Mouse (Mus musculus) heart, embryonic 12.5 days (tissue): ENCODE measurements around the gene Lmtk3. TPM values are rescaled to one million over a fixed set of nuclear protein-coding genes. Genes with fewer than 3 reads are reported as not detected.

Experiments used
- ATAC-seq: fragments of 200-750 bp; cut with Nextera tagmentation; 2 replicates; pipeline ENCODE4 v1.8.0; 2017; ENCODE audit warnings: moderate TSS enrichment, moderate library complexity; ENCODE audit not compliant: insufficient number of reproducible peaks, low FRiP score
- H3K27ac ChIP-seq: fragments of 300-500 bp; sonication (generic); 2 replicates; pipeline ENCODE4 v1.5.1; 2016; ENCODE audit warnings: mild to moderate bottlenecking, moderate library complexity; ENCODE audit not compliant: poor library complexity, severe bottlenecking
- H3K27me3 ChIP-seq: fragments of 300-500 bp; sonication (generic); replicated peaks from 2 replicates; pipeline ENCODE4 v1.6.1; 2016; ENCODE audit warnings: mild to moderate bottlenecking, moderate library complexity
- H3K36me3 ChIP-seq: fragments of 300-500 bp; sonication (generic); 2 replicates; pipeline ENCODE4 v1.6.1; 2016; ENCODE audit warnings: mild to moderate bottlenecking, moderate library complexity
- H3K4me1 ChIP-seq: fragments of 300-500 bp; sonication (generic); replicated peaks from 2 replicates; pipeline ENCODE4 v1.6.1; 2016; ENCODE audit warnings: mild to moderate bottlenecking
- H3K4me2 ChIP-seq: fragments of 300-500 bp; sonication (generic); 2 replicates; pipeline ENCODE4 v1.6.1; 2016; ENCODE audit warnings: mild to moderate bottlenecking, moderate library complexity
- H3K4me3 ChIP-seq: fragments of 300-500 bp; sonication (generic); 2 replicates; pipeline ENCODE4 v1.5.1; 2016; ENCODE audit warnings: mild to moderate bottlenecking
- H3K9ac ChIP-seq: fragments of 300-500 bp; sonication (generic); 2 replicates; pipeline ENCODE4 v1.6.1; 2016; ENCODE audit warnings: mild to moderate bottlenecking, moderate library complexity
- H3K9me3 ChIP-seq: fragments of 300-500 bp; sonication (generic); replicated peaks from 2 replicates; pipeline ENCODE4 v1.6.1; 2016; ENCODE audit warnings: mild to moderate bottlenecking, moderate library complexity
- WGBS: fragments of 180-500 bp; shearing (Covaris S2); methylation state at CpG from one replicate; pipeline ENCODE4 v1.1.7; 2016; 5-methylcytosine and 5-hydroxymethylcytosine counted together
- polyA plus RNA-seq: library from polyadenylated mRNA; unstranded; fragments of >200 nt; fragmentation: Nextera tagmentation; extraction: Ambion mirVana; gene quantifications from 2 replicates; pipeline ENCODE4 v1.2.1, GENCODE M21; 2016

Gene Lmtk3
- polyA plus RNA-seq, 1 experiment from 2014 or later: 0.86 TPM

- Histone ChIP-seq H3K4me3 (no peak overlapping the region), H3K36me3 (0 out of 2 replicates have a peak, but pooled peaks cover 5% of the 10 kb centered on the region), H3K4me2 (no peak overlapping the region), H3K4me1 (peaks cover 25% of the 10 kb centered on the region), H3K9ac (no peak overlapping the region), H3K27me3 (peaks cover 75% of the 10 kb centered on the region), H3K27ac (no peak overlapping the region), H3K9me3 (no peaks in the 10 kb centered on the region)
- WGBS: 70% methylated on average over 41 of the region's 44 CpGs
- ATAC-seq: no peak
These were observed 10.5 kb downstream of the Lmtk3 start for GRCm38 (mm10) chr7:45793969-45794585.

- peaks cover 82% of the 10 kb centered on the region for H3K27me3 ChIP-seq
- peaks cover 25% of the 10 kb centered on the region for H3K4me1 ChIP-seq
- no peak overlapping the region for H3K4me3 ChIP-seq
- H3K36me3 ChIP-seq: 0 out of 2 replicates have a peak, but pooled peaks cover 2% of the 10 kb centered on the region
- no peak overlapping the region for H3K9ac ChIP-seq
- H3K4me2 ChIP-seq: no peak overlapping the region
- H3K27ac ChIP-seq: no peak overlapping the region
- WGBS: 90% methylated on average over 29 of the region's 29 CpGs
- no peaks in the 10 kb centered on the region for H3K9me3 ChIP-seq
- ATAC-seq: no peak
These were observed 11.4 kb downstream of the Lmtk3 start for GRCm38 (mm10) chr7:45794971-45795370.

GRCm38 (mm10) chr7:45796950-45797349, 13.4 kb downstream of the Lmtk3 start:
- H3K36me3 ChIP-seq: no peaks in the 10 kb centered on the region
- no peak for ATAC-seq
- peaks cover 89% of the 10 kb centered on the region for H3K27me3 ChIP-seq
- no peak overlapping the region for H3K4me3 ChIP-seq
- H3K9ac ChIP-seq: no peak overlapping the region
- no peak overlapping the region for H3K4me2 ChIP-seq
- H3K4me1 ChIP-seq: peaks cover 26% of the 10 kb centered on the region
- H3K9me3 ChIP-seq: no peaks in the 10 kb centered on the region
- 34% methylated on average over 6 of the region's 6 CpGs for WGBS
- H3K27ac ChIP-seq: no peak overlapping the region

DNA sequence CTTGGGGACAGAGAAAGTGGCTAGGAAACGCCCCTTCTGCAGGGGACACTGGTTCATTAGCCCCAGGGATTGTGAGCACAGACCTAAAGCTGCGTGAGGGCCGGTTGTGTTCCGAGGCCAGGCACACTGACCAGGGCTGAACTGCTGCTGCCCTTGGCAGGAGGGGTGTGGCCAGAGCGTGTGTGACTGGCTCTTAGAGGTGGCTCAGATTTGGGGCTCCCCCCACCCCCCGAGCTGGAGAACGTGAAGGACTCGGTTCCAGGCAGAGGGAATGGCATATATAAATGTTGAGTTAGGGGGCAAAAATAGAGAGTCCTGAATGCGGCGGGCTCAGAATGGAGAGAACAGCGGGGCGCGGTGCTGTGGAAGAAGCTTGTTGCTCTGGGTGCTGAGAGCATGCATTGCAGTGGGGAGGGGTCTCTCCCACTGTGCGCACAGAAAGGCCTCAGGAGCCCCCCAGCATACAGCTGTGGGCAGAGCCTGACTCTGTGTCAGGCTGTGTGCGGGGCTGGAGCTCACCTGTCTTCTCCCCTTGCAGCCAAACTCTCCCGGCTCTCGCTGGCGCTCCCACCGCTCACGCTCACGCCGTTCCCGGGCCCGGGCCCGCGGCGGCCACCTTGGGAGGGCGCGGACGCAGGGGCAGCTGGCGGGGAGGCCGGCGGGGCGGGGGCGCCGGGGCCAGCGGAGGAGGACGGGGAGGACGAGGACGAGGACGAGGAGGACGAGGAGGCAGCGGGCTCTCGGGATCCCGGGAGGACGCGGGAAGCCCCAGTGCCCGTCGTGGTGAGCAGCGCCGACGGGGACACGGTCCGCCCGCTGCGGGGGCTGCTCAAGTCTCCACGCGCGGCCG, 14.3 kb downstream of the Lmtk3 start:
- Histone ChIP-seq H3K4me1 (peaks cover 26% of the 10 kb centered on the region), H3K27ac (no peak overlapping the region), H3K9ac (peak overlapping the region; percentile 67), H3K4me2 (peak overlapping the region; percentile 84), H3K36me3 (no peaks in the 10 kb centered on the region), H3K27me3 (peaks cover 80% of the 10 kb centered on the region), H3K9me3 (no peaks in the 10 kb centered on the region), H3K4me3 (peak overlapping the region; percentile 53)
- 1% methylated on average over 57 of the region's 60 CpGs for WGBS
- no peak for ATAC-seq

DNA sequence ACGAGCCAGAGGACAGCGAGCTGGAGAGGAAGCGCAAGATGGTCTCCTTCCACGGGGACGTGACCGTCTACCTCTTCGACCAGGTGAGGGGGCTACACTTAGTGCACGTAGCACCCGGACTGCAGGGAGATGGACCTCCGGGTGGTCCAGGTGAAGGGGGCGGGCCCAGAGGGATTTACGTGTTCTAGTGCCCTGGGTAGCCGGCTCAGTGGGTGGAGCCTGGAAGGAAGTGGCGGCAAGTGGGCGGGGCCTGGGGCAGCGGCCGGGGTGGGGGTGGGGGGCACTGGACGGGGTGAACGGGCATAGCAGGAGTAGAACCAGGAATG, 14.9 kb downstream of the Lmtk3 start:
- WGBS: 1% methylated on average over 19 of the region's 19 CpGs
- ATAC-seq: no peak
- H3K27me3 ChIP-seq: peaks cover 74% of the 10 kb centered on the region

DNA sequence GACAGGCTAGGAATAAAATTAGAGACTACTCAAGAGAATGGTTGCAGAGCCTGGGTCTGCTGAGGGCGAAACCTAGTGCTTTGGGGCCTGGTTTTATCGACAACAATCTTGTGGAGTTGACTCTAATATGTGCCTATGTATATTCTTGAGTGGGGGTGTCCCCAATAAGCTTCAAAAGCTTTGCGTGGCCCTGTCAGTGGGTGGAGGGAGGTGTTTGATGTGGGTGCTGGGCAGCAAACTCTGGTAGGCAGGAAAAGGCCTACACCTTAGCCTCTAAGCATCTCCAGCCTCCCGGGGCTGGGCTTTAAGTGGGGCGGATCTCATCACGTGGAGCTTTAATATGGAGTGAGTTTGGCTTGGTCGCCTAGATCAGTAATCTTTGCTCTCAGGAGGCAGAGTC, 15.4 kb downstream of the Lmtk3 start:
- Histone ChIP-seq H3K4me1 (peaks cover 26% of the 10 kb centered on the region), H3K4me2 (peak overlapping the region; percentile 84), H3K9ac (no peak overlapping the region), H3K4me3 (peak overlapping the region; percentile 53), H3K9me3 (no peaks in the 10 kb centered on the region), H3K27me3 (peaks cover 70% of the 10 kb centered on the region), H3K27ac (no peak overlapping the region), H3K36me3 (no peaks in the 10 kb centered on the region)
- 45% methylated on average over 7 of the region's 7 CpGs for WGBS
- no peak for ATAC-seq

More for the DNA sequence above, 14.9 kb downstream of the Lmtk3 start:
- H3K36me3 ChIP-seq: no peaks in the 10 kb centered on the region
- H3K9me3 ChIP-seq: no peaks in the 10 kb centered on the region
- peaks cover 26% of the 10 kb centered on the region for H3K4me1 ChIP-seq
- H3K4me3 ChIP-seq: peak overlapping the region; percentile 53
- H3K9ac ChIP-seq: peak overlapping the region; percentile 67
- peak overlapping the region; percentile 84 for H3K4me2 ChIP-seq
- no peak overlapping the region for H3K27ac ChIP-seq

DNA sequence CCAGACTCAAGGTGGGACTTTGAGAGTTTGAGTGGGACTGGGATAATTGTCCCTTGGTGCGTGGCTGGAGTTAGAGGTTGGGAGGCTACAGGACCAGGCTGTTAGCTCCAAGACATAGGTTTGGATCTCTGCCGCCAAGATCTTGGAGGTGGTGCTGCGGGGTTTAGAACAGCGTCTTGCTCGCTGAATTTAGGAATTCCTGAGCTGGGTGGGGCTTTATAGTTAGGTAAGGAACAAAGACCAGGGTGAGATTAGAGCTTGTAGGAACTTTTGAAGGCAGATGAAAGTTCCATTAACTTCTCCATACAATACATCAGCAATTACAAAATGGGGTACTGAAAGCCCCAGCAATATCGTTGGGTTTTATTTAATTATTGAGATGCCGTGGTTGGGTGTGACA, 16.5 kb downstream of the Lmtk3 start:
- Histone ChIP-seq H3K4me3 (peak overlapping the region; percentile 18; the same call in 1 of the 2 replicates), H3K9ac (no peak overlapping the region), H3K27ac (no peak overlapping the region), H3K9me3 (no peaks in the 10 kb centered on the region), H3K36me3 (no peaks in the 10 kb centered on the region), H3K27me3 (peaks cover 59% of the 10 kb centered on the region), H3K4me2 (peak overlapping the region; percentile 58), H3K4me1 (peaks cover 26% of the 10 kb centered on the region)
- WGBS: 32% methylated on average over 7 of the region's 7 CpGs
- no peak for ATAC-seq

- peak overlapping the region; percentile 58 for H3K4me2 ChIP-seq
- no peaks in the 10 kb centered on the region for H3K36me3 ChIP-seq
- H3K9ac ChIP-seq: no peak overlapping the region
- 7% methylated on average over 24 of the region's 25 CpGs for whole genome bisulfite sequencing
- ATAC-seq: peak; percentile 58
- H3K27me3 ChIP-seq: peaks cover 52% of the 10 kb centered on the region
- H3K27ac ChIP-seq: no peak overlapping the region
- H3K4me3 ChIP-seq: peak overlapping the region; percentile 18
- H3K9me3 ChIP-seq: no peaks in the 10 kb centered on the region
- H3K4me1 ChIP-seq: peaks cover 26% of the 10 kb centered on the region
These were observed 17.1 kb downstream of the Lmtk3 start for GRCm38 (mm10) chr7:45800546-45801204.

DNA sequence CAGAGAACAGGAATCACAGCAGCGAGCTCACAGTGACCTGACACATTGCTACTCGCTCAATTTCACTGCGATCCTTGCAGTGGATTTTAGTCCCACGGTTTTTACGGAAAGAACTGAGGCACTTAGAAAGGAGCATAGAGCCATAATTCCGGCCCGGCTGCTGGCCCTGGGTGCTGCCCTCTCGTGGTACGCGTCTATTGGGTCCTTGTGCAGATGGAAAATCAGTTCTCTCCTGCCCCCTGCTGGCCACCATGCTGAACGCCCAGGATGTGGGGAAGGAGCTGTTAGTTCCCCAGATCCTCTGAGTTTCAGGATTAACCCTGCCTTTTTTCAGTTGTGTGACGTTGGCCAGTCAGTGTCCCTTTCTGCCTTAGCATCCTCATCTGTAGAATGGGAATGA, 17.8 kb downstream of the Lmtk3 start:
- no peak overlapping the region for H3K27ac ChIP-seq
- WGBS: 3% methylated on average over 12 of the region's 12 CpGs
- H3K27me3 ChIP-seq: peaks cover 46% of the 10 kb centered on the region
- H3K9ac ChIP-seq: no peak overlapping the region
- H3K9me3 ChIP-seq: no peaks in the 10 kb centered on the region
- H3K4me2 ChIP-seq: peak overlapping the region; percentile 58
- peak overlapping the region; percentile 18 for H3K4me3 ChIP-seq
- H3K36me3 ChIP-seq: peaks cover 5% of the 10 kb centered on the region; the same call in 1 of the 2 replicates
- H3K4me1 ChIP-seq: peaks cover 26% of the 10 kb centered on the region
- ATAC-seq: peak; percentile 48; the same call in 1 of the 2 replicates

DNA sequence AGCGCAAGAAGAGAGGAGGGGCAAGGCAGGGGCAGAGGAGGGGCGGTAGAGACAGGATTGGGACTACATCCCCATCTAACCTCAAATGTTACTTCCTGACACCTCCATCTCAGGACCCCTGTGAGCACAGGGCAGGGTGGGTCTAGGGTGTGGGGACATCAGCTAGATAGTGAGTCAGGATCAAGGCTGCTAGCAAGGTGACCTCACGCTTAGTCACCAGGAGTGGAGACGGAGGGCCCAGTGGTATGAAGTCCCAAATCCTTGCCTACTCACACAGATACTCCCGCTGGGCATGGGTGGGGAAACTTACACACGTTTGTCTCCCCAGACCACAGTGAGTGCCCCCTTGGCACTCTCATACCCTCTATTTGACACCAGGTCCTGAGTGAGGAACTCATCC, 19.0 kb downstream of the Lmtk3 start:
- ATAC-seq: no peak
- WGBS: 86% methylated on average over 6 of the region's 6 CpGs
- Histone ChIP-seq H3K9ac (no peak overlapping the region), H3K4me1 (peaks cover 22% of the 10 kb centered on the region), H3K4me3 (no peak overlapping the region), H3K36me3 (peaks cover 18% of the 10 kb centered on the region), H3K4me2 (no peak overlapping the region), H3K27ac (no peak overlapping the region), H3K27me3 (peaks cover 34% of the 10 kb centered on the region), H3K9me3 (no peaks in the 10 kb centered on the region)

DNA sequence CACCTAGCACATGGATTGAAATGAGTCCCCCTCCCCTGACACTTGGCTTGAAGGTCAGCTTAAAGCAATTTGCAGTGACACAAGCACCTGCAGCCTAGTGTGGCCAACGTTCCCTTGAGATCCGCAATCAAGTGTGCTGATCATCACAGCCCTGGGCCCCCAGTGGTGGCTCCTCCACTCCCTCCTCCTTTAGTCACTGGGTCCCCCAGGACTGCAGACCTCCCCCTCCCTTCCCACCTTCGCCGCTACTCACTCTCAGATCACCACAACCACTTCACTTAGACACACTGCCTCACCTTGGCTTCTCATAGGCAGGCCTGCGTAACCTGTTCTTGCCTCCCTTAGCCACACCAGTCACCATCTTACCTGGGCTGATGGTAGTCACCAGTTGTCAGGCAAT, 22.4 kb downstream of the Lmtk3 start:
- H3K4me2 ChIP-seq: no peak overlapping the region
- peaks cover 51% of the 10 kb centered on the region for H3K36me3 ChIP-seq
- no peak for ATAC-seq
- 59% methylated on average over 5 of the region's 5 CpGs for WGBS
- H3K27ac ChIP-seq: no peak overlapping the region
- H3K9ac ChIP-seq: no peak overlapping the region
- no peaks in the 10 kb centered on the region for H3K9me3 ChIP-seq
- H3K27me3 ChIP-seq: 0 out of 2 replicates have a peak, but pooled peaks cover 2% of the 10 kb centered on the region
- no peak overlapping the region for H3K4me3 ChIP-seq
- H3K4me1 ChIP-seq: peaks cover 3% of the 10 kb centered on the region; the same call in 1 of the 2 replicates
